Mouse (Mus musculus) right cerebral cortex, postnatal 25 days (tissue): ENCODE results near the gene Setd1b.

Experiments used
- DNase-seq: peaks from one replicate; pipeline ENCODE4 v3.0.0; 2022

The Setd1b gene

DNA sequence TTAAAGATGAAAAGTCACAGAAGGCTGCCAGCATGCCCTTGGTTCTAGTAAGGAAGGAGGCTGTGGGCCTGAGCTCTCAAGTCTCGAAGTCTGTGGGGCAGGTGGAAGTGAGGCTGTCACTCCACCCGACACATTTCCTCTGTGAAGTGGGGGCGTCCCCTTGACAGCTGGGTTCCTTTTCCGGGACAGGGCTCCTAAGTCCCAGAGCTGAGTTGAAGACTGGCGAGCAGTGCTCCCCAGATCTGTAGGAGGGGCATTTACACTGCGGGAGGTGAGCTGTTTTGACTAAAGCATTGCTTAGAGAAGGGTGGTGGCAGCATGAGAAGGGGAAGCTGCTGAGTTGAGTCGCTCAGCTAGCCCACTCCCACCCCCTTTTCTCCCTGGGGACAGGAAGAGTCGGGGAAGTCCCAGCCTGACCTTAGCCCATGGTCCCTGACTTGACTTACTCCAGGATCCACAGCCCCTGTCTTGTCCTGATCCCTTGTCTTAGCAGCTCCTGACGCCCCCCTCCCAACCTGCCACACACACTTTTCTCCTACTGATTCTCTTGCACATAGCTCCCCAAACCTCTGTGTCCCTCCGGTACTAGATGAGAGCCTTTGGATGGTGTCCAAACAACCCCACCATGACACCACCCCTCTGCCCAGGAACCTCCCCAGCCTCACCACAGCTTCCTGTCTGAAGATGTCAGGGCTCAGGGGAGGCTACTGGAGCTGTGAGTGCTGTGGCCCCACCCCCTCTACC is 13.4 kb upstream of the Setd1b start:
- DNase-seq: no peak

- no peak for DNase-seq
Observed at GRCm38 (mm10) chr5:123129170-123129757, 12.7 kb upstream of the Setd1b start.

DNA sequence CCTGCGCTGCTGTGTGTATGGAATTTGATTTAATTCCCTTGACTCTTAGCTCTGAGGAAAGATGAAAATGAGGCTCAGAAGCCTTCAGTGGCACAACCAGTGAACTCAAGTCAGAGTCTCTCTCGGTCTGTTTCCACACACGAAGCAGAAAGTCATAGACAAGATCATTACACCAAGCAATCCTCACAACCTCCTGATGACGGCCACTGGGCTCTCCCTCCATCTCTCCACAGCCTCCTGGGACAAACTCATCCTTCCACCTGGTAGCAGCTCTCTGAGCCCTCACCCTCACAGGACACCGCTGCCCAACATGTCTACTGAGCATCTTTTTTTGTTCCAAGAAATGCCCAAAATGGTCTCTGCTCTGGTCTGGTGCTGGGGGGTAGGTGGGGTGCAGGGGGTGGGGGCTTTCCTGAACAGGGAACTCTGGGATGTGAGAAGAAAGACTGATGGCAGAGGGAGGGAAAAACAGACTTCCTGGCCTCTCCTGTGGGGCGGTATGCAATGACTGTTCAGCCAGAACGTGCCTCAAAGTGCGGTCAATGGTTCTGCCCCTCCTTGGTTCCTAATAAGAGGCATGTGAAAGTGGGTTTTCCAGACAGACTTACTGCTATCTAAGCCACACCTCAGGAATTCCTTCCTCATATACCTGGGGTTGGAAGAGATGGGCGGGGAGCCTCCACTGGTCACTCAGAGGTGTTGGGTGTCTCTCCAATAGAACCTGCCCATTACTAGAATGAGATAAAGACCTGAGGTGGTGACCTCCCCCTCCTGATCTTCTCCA is 11.8 kb upstream of the Setd1b start:
- DNase-seq: no peak

- no peak for DNase-seq
Observed at GRCm38 (mm10) chr5:123130814-123131148, 11.2 kb upstream of the Setd1b start.

DNA sequence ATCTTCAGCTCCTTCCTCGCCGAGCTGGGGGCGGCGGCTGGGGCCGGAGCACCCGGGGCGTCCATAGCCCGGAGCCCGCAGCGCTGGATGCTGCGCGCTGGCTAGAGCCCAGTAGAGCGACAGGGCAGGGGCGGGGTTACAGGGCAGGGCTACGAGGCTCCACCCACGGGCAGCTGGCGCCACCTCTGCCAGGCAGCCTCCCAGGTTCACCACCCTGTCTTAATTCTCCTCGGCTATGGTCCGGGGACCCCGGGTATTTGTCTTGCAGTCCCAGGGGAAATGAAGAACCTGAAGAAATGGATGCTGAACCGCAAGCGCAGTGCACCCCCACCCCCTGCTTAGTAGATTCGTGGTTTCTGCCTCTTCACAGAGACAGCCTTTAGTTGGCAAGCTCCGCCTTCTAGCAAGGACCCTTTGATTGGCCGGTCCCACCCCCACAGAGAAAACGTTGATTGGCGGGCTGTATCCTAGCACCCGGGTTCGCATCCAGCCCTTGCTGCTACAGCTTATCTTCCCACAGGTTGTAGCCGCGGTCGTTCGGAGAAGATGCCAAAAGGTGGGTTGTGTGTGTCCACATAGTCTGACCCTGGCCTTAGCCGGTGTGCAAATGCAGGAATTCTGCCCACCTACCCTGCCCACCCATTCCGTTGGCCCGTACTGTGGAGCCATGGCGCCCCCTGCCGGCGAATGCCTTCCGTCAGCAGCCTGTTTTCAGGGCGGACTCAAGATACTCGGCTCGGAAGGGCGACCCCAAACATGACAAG is 9.5 kb upstream of the Setd1b start, which contains the start of gene Rhof:
Gene Rhof, minus strand, starts transcription at position 385 of the 764 bp plus-strand sequence.
- peak; percentile 83 for DNase-seq

- DNase-seq: peak; percentile 86
Observed at GRCm38 (mm10) chr5:123133083-123133783, 8.8 kb upstream of the Setd1b start.

DNA sequence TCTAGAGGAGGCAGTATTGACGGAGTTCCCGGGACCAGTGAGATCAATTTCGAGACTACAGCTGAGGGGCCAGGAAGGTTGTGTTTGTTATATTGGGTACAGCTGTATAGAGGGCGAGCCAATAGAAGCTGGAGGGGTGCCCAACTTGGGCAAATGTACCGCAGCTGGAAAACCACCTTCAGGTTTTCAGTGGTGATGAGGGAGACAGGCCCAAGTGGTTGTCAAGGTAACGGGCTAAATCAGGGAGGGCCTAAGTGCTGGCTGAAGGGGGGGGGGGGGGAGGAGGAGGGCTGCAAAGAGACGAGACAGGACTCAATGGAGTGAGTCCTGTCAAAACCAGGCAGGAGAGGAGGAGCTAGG is 8.2 kb upstream of the Setd1b start:
- DNase-seq: no peak

- peak; percentile 55 for DNase-seq
Observed at GRCm38 (mm10) chr5:123134186-123134874, 7.7 kb upstream of the Setd1b start.

GRCm38 (mm10) chr5:123134875-123135382 is 7.1 kb upstream of the Setd1b start:
- no peak for DNase-seq

GRCm38 (mm10) chr5:123135471-123136360 is 6.3 kb upstream of the Setd1b start:
- peak; percentile 68 for DNase-seq

- peak; percentile 87 for DNase-seq
Observed at GRCm38 (mm10) chr5:123136361-123137043, 5.5 kb upstream of the Setd1b start.

- peak; percentile 72 for DNase-seq
Observed at GRCm38 (mm10) chr5:123137044-123137909, 4.7 kb upstream of the Setd1b start.

DNA sequence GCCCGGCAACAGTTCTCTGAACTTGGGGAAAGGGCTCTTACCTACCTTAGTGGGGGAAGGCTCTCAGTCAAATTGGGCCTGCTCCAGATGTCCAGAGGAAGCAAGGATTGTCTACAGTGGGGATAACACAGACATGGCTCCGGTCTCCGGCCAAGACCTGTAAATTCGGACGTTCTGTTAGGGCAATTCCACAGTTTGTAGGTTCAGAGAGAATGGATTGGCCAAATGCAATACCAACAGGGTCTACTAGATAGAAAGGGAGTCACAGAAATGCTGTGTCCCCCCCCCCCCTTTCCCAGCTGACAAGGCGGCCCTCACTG is 4.1 kb upstream of the Setd1b start:
- no peak for DNase-seq

GRCm38 (mm10) chr5:123138230-123138911 is 3.6 kb upstream of the Setd1b start:
- DNase-seq: peak; percentile 47

DNA sequence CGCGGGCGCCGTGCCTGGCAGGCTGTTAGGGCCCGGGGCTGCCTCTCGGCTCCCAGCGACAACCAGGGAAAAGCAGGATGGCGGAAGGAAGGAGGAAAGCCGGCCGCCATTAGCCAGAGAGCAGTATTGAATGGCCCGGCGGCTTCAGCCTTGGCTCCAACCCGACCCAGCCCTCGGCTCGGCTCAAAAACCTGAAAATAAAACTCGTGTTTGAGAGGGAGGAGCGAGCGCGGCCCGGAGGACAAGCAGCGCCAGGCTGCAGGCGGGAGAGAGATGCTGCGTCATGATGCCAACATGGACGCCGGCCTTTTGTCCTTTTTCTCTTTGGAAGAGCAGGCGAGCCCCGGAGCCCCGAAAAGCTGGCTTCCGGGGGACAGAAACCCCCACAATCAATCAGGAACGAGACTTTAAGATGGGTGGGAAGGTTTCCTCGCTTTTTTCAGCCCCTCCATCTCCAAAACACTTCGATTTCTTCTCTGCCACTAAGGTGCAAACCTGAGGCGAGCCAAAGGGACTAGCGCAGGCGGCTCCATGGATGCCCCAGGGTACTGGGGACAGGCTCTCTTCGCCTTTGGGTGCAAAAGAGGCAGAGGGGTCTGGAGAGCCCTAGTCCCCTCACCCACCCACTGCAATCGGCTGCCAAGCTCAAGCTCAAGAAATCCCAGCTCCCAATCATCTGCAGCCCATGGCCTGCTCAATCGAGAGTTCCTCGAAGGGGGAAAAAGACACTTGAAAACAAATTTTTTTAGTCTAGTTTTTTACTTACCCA is 2.9 kb upstream of the Setd1b start:
- peak; percentile 87 for DNase-seq

DNA sequence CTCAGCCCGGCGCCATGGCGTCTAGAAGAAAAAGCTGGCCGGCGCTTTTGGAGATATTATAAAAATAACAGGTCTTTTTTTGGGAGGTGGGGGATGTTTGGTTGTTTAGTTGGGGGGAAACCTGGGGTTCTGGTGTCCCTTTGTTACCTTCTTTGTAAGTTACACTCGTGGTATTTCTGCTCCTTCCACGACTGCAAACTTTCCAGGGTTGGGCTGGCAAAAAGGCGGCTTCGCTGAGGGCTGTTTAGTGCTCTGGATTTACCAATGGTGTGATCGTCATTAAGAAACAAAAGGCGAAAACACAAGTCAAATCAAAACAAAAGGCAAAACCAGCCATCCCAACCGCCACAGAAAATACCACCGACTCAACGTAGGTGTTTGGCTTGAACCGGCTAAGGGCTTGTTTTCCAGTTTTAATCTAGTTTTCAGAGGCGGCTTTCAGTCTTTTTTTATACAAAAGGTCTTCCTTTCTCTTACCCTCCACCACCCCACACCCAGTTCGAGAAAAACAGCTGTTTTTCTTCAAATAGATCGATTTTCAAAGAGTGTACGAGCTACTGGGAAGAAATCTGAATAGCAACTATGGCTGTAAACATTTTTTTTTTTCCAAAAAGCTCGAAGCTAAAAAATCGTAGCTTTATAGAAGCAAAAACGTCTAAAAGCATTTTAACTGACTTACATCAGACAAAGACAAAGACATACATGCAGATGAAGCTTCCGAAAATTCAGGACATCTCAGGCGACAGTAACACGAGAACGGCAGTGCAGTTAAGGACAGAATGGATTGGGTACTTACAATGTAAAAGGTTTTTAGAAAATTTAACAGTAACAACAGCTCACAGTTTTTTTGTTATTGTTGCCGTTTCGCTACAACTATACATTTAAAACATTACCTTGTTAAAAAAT is 2.0 kb upstream of the Setd1b start:
- DNase-seq: no peak
